Mouse (Mus musculus): ENCODE data around the gene Etv5. TPM values are rescaled to one million over a fixed set of nuclear protein-coding genes. Genes with fewer than 3 reads are reported as not detected.

The Etv5 gene
- polyA plus RNA-seq, 1 experiment: not detected

DNA sequence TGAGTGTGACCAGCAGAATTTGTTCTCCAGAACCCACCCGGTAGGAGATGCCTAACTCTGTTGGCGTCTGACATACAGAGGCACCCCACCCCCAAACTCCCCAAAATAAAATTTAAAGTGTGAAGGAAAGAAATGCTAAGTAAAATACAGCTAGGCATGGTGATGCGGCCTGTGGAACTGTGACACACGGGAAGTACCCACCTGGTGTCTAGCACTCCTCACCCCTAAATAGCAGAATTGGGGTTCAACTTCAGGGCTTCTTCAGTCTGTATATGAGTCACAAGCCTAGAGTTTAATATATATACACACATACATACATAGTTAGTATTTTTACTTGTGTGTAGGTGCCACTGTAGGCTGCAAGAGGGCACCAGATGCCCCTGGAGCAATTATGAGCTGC lies 32.8 kb downstream of the Etv5 start:
- no peak overlapping the region for H3K4me3 ChIP-seq (ENCODE audit: insufficient read depth, low read depth, low read length)
- TF ChIP-seq POLR2A (IDR thresholded peaks at IDR 0.05; ENCODE audit: insufficient read depth, low read depth, low read length) (no peak), CTCF (IDR thresholded peaks at IDR 0.05; ENCODE audit: insufficient read depth, low read depth, low read length) (no peak)
- H3K4me1 ChIP-seq (ENCODE audit: control insufficient read depth, insufficient read depth, low read length): peaks cover 23% of the 10 kb centered on the region
- 67% methylated on average over 4 of the region's 4 CpGs for WGBS
- H3K27ac ChIP-seq (ENCODE audit: insufficient read depth, low read depth, low read length): no peak overlapping the region

DNA sequence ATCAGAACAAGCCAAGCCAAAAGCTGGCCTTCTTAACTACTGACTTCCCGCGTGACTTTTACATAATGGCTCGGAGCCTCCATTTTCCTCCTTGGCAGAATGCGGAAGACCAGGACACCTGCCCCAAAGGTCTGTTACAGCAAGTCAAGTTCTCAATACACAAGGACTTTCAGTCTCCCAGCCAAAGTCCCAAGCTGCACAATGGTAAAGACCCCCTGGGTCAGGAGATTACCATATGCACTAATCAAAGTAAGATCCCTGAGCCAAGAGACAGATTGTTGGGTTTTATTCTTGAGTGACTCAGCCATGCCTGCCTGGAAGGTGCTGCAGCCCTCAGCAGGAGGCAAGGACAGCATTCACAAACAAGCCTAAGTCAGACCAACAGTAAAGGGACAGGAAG lies 33.5 kb downstream of the Etv5 start:
- 61% methylated on average over 4 of the region's 4 CpGs for WGBS
- Histone ChIP-seq H3K27ac (ENCODE audit: insufficient read depth, low read depth, low read length) (peak overlapping the region; percentile 55; the same call in 1 of the 2 replicates), H3K4me1 (ENCODE audit: control insufficient read depth, insufficient read depth, low read length) (peaks cover 21% of the 10 kb centered on the region), H3K4me3 (ENCODE audit: insufficient read depth, low read depth, low read length) (no peak overlapping the region)
- TF ChIP-seq CTCF (IDR thresholded peaks at IDR 0.05; ENCODE audit: insufficient read depth, low read depth, low read length): no peak
- no peak for TF ChIP-seq POLR2A (IDR thresholded peaks at IDR 0.05; ENCODE audit: insufficient read depth, low read depth, low read length)

DNA sequence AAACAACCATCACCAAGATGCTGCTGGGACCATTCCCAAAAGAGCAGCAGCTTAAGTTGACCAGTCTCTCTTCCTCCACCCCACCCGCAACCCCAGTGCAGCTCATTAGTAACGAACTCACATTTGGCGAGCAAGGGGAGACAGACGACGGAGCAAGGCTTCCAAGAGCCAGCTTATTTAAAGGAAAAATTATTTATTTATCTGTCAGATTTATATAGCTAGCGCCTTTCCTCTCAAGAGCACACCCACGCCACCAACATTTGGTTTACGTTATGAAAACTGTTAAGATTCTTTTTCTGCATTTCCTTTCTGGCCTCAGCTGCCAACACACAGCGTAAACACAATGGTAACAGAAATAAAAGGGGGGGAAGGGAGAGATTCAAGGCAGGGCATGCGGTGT lies 34.0 kb downstream of the Etv5 start:
- WGBS: 49% methylated on average over 10 of the region's 10 CpGs
- no peak for TF ChIP-seq CTCF (IDR thresholded peaks at IDR 0.05; ENCODE audit: insufficient read depth, low read depth, low read length)
- no peak for TF ChIP-seq POLR2A (IDR thresholded peaks at IDR 0.05; ENCODE audit: insufficient read depth, low read depth, low read length)
- H3K4me1 ChIP-seq (ENCODE audit: control insufficient read depth, insufficient read depth, low read length): peaks cover 21% of the 10 kb centered on the region
- H3K4me3 ChIP-seq (ENCODE audit: insufficient read depth, low read depth, low read length): no peak overlapping the region
- H3K27ac ChIP-seq (ENCODE audit: insufficient read depth, low read depth, low read length): peak overlapping the region; percentile 55; the same call in 1 of the 2 replicates

DNA sequence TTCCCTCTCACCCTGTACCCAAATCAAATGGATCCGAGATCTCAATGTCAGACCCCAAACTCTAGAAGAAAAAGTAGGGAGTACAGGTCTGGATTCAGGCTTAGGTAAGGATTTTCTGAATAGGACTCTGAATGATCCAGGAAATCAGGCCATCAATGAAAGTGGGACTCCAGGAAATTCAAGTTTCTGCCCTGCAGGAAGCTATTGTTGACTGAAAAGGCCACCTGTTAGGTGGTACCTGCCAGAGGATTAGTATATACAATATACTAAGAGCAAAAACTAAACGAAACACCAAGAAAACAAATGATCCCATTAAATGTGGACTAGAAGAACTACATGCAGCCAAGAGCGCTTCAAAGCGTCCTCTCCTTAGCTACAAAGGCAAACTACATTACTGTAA lies 35.8 kb downstream of the Etv5 start:
- TF ChIP-seq POLR2A (IDR thresholded peaks at IDR 0.05; ENCODE audit: insufficient read depth, low read depth, low read length) (no peak), CTCF (IDR thresholded peaks at IDR 0.05; ENCODE audit: insufficient read depth, low read depth, low read length) (no peak)
- Histone ChIP-seq H3K27ac (ENCODE audit: insufficient read depth, low read depth, low read length) (no peak overlapping the region), H3K4me1 (ENCODE audit: control insufficient read depth, insufficient read depth, low read length) (peaks cover 14% of the 10 kb centered on the region; the same call in 1 of the 2 replicates), H3K4me3 (ENCODE audit: insufficient read depth, low read depth, low read length) (no peak overlapping the region)
- 94% methylated on average over 4 of the region's 4 CpGs for WGBS

DNA sequence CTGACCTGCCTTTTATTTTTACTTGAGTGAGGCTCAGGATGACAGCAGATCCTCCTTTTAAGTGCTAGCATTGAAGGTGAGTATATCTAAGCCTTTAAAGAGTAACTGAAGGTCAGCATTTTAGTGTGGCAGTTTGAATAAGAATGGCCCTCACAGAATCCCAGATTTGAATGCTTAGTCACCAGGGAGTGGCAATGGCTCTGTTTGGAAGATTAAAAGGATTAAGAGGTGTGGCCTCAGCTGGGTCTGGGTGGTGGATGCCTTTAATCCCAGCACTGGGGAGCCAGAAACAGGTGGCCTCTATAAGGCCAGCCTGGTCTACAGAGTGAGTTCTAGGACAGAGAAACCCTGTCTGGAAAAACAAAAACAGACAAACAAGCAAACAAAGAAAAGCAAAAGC lies 36.9 kb downstream of the Etv5 start:
- peaks cover 14% of the 10 kb centered on the region; the same call in 1 of the 2 replicates for H3K4me1 ChIP-seq (ENCODE audit: control insufficient read depth, insufficient read depth, low read length)
- H3K4me3 ChIP-seq (ENCODE audit: insufficient read depth, low read depth, low read length): no peak overlapping the region
- H3K27ac ChIP-seq (ENCODE audit: insufficient read depth, low read depth, low read length): no peak overlapping the region
- TF ChIP-seq CTCF (IDR thresholded peaks at IDR 0.05; ENCODE audit: insufficient read depth, low read depth, low read length) (no peak), POLR2A (IDR thresholded peaks at IDR 0.05; ENCODE audit: insufficient read depth, low read depth, low read length) (no peak)

DNA sequence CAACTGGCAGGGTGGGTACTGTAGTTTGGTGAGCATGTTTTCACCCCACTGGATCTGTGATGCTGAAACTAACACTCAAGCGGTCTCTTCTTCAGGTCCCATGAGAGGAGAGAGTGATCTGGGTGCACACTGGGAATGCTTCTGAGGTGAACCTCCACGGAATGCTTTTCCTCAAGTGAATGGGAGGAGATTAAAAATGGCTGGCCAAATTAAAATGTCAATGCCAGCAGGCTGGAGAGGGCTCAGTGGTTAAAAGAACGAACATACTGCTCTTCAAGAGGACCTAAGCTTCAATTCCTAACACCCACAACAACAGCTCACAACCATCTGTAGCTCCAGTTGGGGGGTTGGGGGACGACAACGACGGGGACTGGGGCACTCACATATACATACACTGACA lies 39.3 kb downstream of the Etv5 start:
- TF ChIP-seq CTCF (IDR thresholded peaks at IDR 0.05; ENCODE audit: insufficient read depth, low read depth, low read length) (no peak), POLR2A (IDR thresholded peaks at IDR 0.05; ENCODE audit: insufficient read depth, low read depth, low read length) (no peak)
- no peak overlapping the region for H3K4me3 ChIP-seq (ENCODE audit: insufficient read depth, low read depth, low read length)
- H3K4me1 ChIP-seq (ENCODE audit: control insufficient read depth, insufficient read depth, low read length): peaks cover 7% of the 10 kb centered on the region
- no peak overlapping the region for H3K27ac ChIP-seq (ENCODE audit: insufficient read depth, low read depth, low read length)
- WGBS: 71% methylated on average over 6 of the region's 6 CpGs

DNA sequence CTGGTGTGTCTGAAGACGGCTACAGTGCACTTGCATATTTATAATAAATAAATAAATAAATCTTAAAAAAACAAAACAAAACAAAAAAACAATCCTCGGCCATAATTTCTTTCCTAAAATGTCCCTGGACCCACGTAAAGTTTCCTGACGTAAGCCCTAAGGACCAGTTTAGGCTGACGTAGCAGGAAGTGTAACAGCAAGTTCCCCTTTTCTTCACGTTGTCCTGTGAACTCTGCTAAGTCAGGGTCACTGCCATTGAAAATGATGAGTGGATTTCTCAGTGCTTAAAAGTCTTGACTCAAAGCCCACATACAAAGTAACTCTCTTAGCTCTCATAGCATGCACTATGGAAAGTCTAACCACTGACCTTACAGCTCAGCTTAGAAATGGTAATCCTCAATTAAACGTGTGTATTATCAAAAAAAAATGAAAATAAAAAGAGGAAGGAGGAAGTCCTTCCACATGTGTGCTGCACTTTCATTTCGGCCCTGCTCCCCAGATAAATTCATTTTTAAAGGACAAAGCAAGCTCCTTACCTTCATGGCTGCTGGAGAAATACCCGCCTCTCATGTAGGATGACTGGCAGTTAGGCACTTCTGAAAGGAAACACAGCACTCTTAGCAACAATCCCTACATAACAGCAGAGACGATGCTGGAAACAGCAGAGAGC lies 40.6 kb downstream of the Etv5 start:
- TF ChIP-seq POLR2A (IDR thresholded peaks at IDR 0.05; ENCODE audit: insufficient read depth, low read depth, low read length): no peak
- Histone ChIP-seq H3K4me1 (ENCODE audit: control insufficient read depth, insufficient read depth, low read length) (peaks cover 8% of the 10 kb centered on the region), H3K27ac (ENCODE audit: insufficient read depth, low read depth, low read length) (no peak overlapping the region), H3K4me3 (ENCODE audit: insufficient read depth, low read depth, low read length) (no peak overlapping the region)
- WGBS: 88% methylated on average over 10 of the region's 10 CpGs

DNA sequence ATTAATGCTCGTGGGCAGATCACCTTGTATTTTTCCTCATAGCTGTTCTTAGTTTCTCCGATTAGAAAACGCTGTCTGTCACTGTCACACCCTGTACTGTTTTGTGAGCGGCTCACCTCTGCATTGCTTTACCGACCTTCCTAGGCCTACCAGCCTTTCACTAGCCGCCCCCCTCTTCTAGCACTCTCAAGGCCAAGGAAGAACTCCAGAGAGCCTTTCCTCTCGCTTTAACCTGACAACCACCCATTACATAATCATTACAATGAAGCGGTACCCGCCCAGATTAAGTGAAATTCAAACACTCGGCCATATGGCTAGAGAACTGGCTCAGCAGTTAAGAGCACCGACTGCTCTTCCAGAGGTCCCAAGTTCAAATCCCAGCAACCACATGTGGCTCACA lies 41.2 kb downstream of the Etv5 start:
- Histone ChIP-seq H3K4me3 (ENCODE audit: insufficient read depth, low read depth, low read length) (no peak overlapping the region), H3K4me1 (ENCODE audit: control insufficient read depth, insufficient read depth, low read length) (peaks cover 8% of the 10 kb centered on the region), H3K27ac (ENCODE audit: insufficient read depth, low read depth, low read length) (0 out of 2 replicates have a peak overlapping the region, but pooled peaks have one; percentile 27)
- 60% methylated on average over 11 of the region's 11 CpGs for WGBS
- TF ChIP-seq POLR2A (IDR thresholded peaks at IDR 0.05; ENCODE audit: insufficient read depth, low read depth, low read length) (no peak), CTCF (IDR thresholded peaks at IDR 0.05; ENCODE audit: insufficient read depth, low read depth, low read length) (no peak)

DNA sequence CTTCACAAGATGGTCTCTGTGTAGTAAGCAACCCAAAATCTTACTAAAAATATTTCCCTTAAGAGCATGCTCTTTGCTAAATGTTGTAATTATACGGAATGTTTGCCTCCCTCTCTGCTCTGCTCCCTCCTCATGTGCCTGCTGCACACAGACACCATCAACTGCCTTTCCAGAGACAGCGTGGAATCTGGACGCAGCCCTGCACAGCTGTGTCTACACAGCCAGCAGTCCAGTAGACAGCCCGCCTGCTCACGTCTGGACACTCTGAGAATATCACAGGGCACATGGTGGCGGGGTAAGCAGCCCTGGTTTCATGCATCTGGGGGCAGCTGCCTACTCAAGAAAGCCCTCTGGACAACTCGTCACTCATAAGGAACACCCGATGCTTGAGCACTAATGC lies 43.1 kb downstream of the Etv5 start:
- TF ChIP-seq POLR2A (IDR thresholded peaks at IDR 0.05; ENCODE audit: insufficient read depth, low read depth, low read length): no peak
- no peak for TF ChIP-seq CTCF (IDR thresholded peaks at IDR 0.05; ENCODE audit: insufficient read depth, low read depth, low read length)
- WGBS: 32% methylated on average over 8 of the region's 8 CpGs
- H3K4me3 ChIP-seq (ENCODE audit: insufficient read depth, low read depth, low read length): no peak overlapping the region
- peaks cover 8% of the 10 kb centered on the region for H3K4me1 ChIP-seq (ENCODE audit: control insufficient read depth, insufficient read depth, low read length)
- H3K27ac ChIP-seq (ENCODE audit: insufficient read depth, low read depth, low read length): peak overlapping the region; percentile 71
